ENCODE assay signal across 9 mouse cellular contexts in the genomic region with DNA sequence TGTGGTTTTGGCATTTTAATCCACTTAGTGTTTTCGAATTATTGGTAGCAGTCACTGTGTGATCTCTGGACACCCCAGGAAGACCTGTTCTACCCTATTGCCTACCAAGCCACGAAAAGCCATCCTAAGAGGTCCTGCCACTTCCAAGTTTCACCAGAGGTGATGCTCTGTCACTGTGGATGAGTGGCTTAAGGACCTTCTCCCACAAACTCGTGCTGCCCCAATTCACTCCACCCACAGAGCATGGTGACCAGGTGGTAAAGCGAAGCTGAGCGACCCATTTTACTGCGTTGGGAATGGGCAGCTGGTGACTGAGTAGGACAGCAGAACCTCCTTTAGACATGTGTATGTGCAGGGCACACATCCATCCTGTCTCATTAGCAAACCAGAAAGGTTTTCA. TPM values are rescaled to one million over a fixed set of nuclear protein-coding genes. Genes with fewer than 3 reads are reported as not detected.
DNase-seq lines count a peak whose midpoint lies in the region; ATAC-seq and TF ChIP-seq lines count a peak whose summit lies in the region.
"Had no signal": no experiment of that assay in that cellular context is flagged by ENCODE, and none has a peak within 500 bp of the region (broad histone marks: within the 10 kb centered on the region; RNA-seq: fewer than 3 reads in every experiment).

No protein-coding gene starts in this region.

- TF ChIP-seq CTCF in small intestine, adult 2 months (IDR thresholded peaks at IDR 0.05; ENCODE audit: extremely low read depth, insufficient read length, insufficient replicate concordance, low read depth, low read length) = no peak

- WGBS in hindbrain, embryonic 16.5 days = 79% methylated on average over 6 of the region's 6 CpGs
- WGBS in hindbrain, embryonic 12.5 days = 85% methylated on average over 6 of the region's 6 CpGs
- WGBS in midbrain, embryonic 10.5 days = 86% methylated on average over 6 of the region's 6 CpGs
- 79% methylated on average over 6 of the region's 6 CpGs for WGBS in midbrain, embryonic 11.5 days
- 68% methylated on average over 6 of the region's 6 CpGs for WGBS in heart, embryonic 15.5 days
- 60% methylated on average over 6 of the region's 6 CpGs for WGBS in small intestine, adult 2 months

- H3K9me3 ChIP-seq in hindbrain, embryonic 16.5 days (ENCODE audit: control insufficient read depth, low read length) = no peaks in the 10 kb centered on the region
- H3K9me3 ChIP-seq in hindbrain, embryonic 12.5 days (replicated peaks) = no peaks in the 10 kb centered on the region
- H3K9me3 ChIP-seq in midbrain, embryonic 10.5 days (replicated peaks) = no peaks in the 10 kb centered on the region
- H3K9me3 ChIP-seq in midbrain, embryonic 11.5 days (ENCODE audit: control insufficient read depth, low read length) = no peaks in the 10 kb centered on the region
- H3K9me3 ChIP-seq in heart, embryonic 15.5 days (replicated peaks) = no peaks in the 10 kb centered on the region

- no peak for DNase-seq in midbrain, embryonic 10.5 days (ENCODE audit: low spot score)
- DNase-seq in midbrain, embryonic 11.5 days (ENCODE audit: low spot score, missing footprints) = no peak
- DNase-seq in adipocyte (ENCODE audit: low spot score) = no peak
- no peak for DNase-seq in adrenal gland, postnatal 25 days

- H3K4me3 ChIP-seq in hindbrain, embryonic 16.5 days (ENCODE audit: low read length) = no peak overlapping the region
- no peak overlapping the region for H3K4me3 ChIP-seq in hindbrain, embryonic 12.5 days
- no peak overlapping the region for H3K4me3 ChIP-seq in midbrain, embryonic 10.5 days
- no peak overlapping the region for H3K4me3 ChIP-seq in midbrain, embryonic 11.5 days (ENCODE audit: low read depth, low read length)
- no peak overlapping the region for H3K4me3 ChIP-seq in heart, embryonic 15.5 days
- no peak overlapping the region for H3K4me3 ChIP-seq in small intestine, adult 2 months (ENCODE audit: low read depth, low read length)

- TF ChIP-seq POLR2A in small intestine, adult 2 months (IDR thresholded peaks at IDR 0.05; ENCODE audit: low read depth, low read length) = no peak

- no peak overlapping the region for H3K9ac ChIP-seq in hindbrain, embryonic 16.5 days (ENCODE audit: low read depth, low read length)
- no peak overlapping the region for H3K9ac ChIP-seq in hindbrain, embryonic 12.5 days
- no peak overlapping the region for H3K9ac ChIP-seq in midbrain, embryonic 11.5 days (ENCODE audit: low read length)
- no peak overlapping the region for H3K9ac ChIP-seq in heart, embryonic 15.5 days

- 0 out of 2 replicates have a peak, but pooled peaks have one; percentile 28 for ATAC-seq in hindbrain, embryonic 16.5 days
- ATAC-seq in hindbrain, embryonic 12.5 days (ENCODE audit: low FRiP score) = no peak
- no peak for ATAC-seq in midbrain, embryonic 11.5 days (ENCODE audit: low FRiP score)
- no peak for ATAC-seq in heart, embryonic 15.5 days (replicated peaks; ENCODE audit: insufficient number of reproducible peaks, insufficient read depth, low FRiP score, low read depth)

- H3K4me2 ChIP-seq in hindbrain, embryonic 16.5 days (ENCODE audit: low read length) = no peak overlapping the region
- H3K4me2 ChIP-seq in hindbrain, embryonic 12.5 days (replicated peaks) = no peak overlapping the region
- H3K4me2 ChIP-seq in midbrain, embryonic 11.5 days = no peak overlapping the region
- H3K4me2 ChIP-seq in heart, embryonic 15.5 days = no peak overlapping the region

- H3K27ac ChIP-seq in hindbrain, embryonic 16.5 days (ENCODE audit: low read depth, low read length) = no peak overlapping the region
- H3K27ac ChIP-seq in hindbrain, embryonic 12.5 days = no peak overlapping the region
- peak overlapping the region; percentile 52; the same call in 1 of the 2 replicates for H3K27ac ChIP-seq in midbrain, embryonic 10.5 days (replicated peaks)
- H3K27ac ChIP-seq in midbrain, embryonic 11.5 days (ENCODE audit: low read depth, low read length) = no peak overlapping the region
- peak overlapping the region; percentile 24; the same call in 1 of the 2 replicates for H3K27ac ChIP-seq in heart, embryonic 15.5 days
- peak overlapping the region; percentile 57 for H3K27ac ChIP-seq in small intestine, adult 2 months (ENCODE audit: insufficient read depth, low read depth, low read length)

- peaks cover 9% of the 10 kb centered on the region for H3K4me1 ChIP-seq in hindbrain, embryonic 16.5 days (ENCODE audit: control insufficient read depth, insufficient read depth, low read depth, low read length)
- H3K4me1 ChIP-seq in hindbrain, embryonic 12.5 days = peaks cover 27% of the 10 kb centered on the region
- H3K4me1 ChIP-seq in midbrain, embryonic 10.5 days = peaks cover 37% of the 10 kb centered on the region
- peaks cover 5% of the 10 kb centered on the region; the same call in 1 of the 2 replicates for H3K4me1 ChIP-seq in midbrain, embryonic 11.5 days (ENCODE audit: control insufficient read depth, insufficient read depth, low read length)
- peaks cover 50% of the 10 kb centered on the region for H3K4me1 ChIP-seq in heart, embryonic 15.5 days (replicated peaks)
- peaks cover 20% of the 10 kb centered on the region for H3K4me1 ChIP-seq in small intestine, adult 2 months (ENCODE audit: control insufficient read depth, insufficient read depth, insufficient read length, low read length)

- H3K36me3 ChIP-seq in hindbrain, embryonic 16.5 days (ENCODE audit: control insufficient read depth, insufficient read depth, low read length) = peaks cover 14% of the 10 kb centered on the region; the same call in 1 of the 2 replicates
- peaks cover 25% of the 10 kb centered on the region for H3K36me3 ChIP-seq in hindbrain, embryonic 12.5 days
- peaks cover 40% of the 10 kb centered on the region for H3K36me3 ChIP-seq in midbrain, embryonic 10.5 days
- peaks cover 14% of the 10 kb centered on the region for H3K36me3 ChIP-seq in midbrain, embryonic 11.5 days (ENCODE audit: control insufficient read depth, insufficient read depth, low read length)
- peaks cover 24% of the 10 kb centered on the region for H3K36me3 ChIP-seq in heart, embryonic 15.5 days
- H3K36me3 ChIP-seq in small intestine, adult 2 months (ENCODE audit: control insufficient read depth, insufficient read depth, low read length) = peaks cover 18% of the 10 kb centered on the region

- no peaks in the 10 kb centered on the region for H3K27me3 ChIP-seq in hindbrain, embryonic 16.5 days (replicated peaks; ENCODE audit: control insufficient read depth, insufficient read depth, low read length)
- H3K27me3 ChIP-seq in hindbrain, embryonic 12.5 days = no peaks in the 10 kb centered on the region
- no peaks in the 10 kb centered on the region for H3K27me3 ChIP-seq in midbrain, embryonic 10.5 days (ENCODE audit: low read depth, poor library complexity, severe bottlenecking)
- no peaks in the 10 kb centered on the region for H3K27me3 ChIP-seq in midbrain, embryonic 11.5 days (ENCODE audit: control insufficient read depth, insufficient read depth, low read length)
- no peaks in the 10 kb centered on the region for H3K27me3 ChIP-seq in heart, embryonic 15.5 days
- H3K27me3 ChIP-seq in small intestine, adult 2 months (ENCODE audit: control insufficient read depth, insufficient read depth, low read length) = no peaks in the 10 kb centered on the region
- H3K27me3 ChIP-seq: Patski had no signal

RNA-seq across cellular contexts. Expression of gene Rbm20, which starts 27.7 kb away (rescaled TPM):
- polyA plus RNA-seq in hindbrain, embryonic 16.5 days (2015; fragmentation: Nextera tagmentation; extraction: Ambion mirVana) = 0.86 and 0.88 TPM in 2 replicates
- 1.5 and 1.9 TPM in 2 replicates for polyA plus RNA-seq in hindbrain, embryonic 12.5 days (2016; fragmentation: Nextera tagmentation; extraction: Ambion mirVana)
- 0.52 and 0.75 TPM in 2 replicates for polyA plus RNA-seq in midbrain, embryonic 10.5 days (2016; fragmentation: Nextera tagmentation; extraction: Ambion mirVana)
- 0.73 and 1.0 TPM in 2 replicates for polyA plus RNA-seq in midbrain, embryonic 11.5 days (2014; fragmentation: Nextera tagmentation; extraction: Ambion mirVana)
- 39.9 and 44.4 TPM in 2 replicates for polyA plus RNA-seq in heart, embryonic 15.5 days (2015; fragmentation: Nextera tagmentation; extraction: Ambion mirVana)
- 0.15 and 0.16 TPM in 2 replicates for polyA plus RNA-seq in small intestine, adult 2 months (2012; rRNA removed)
- 2.2 and 2.6 TPM in 2 replicates for total RNA-seq in adrenal gland, postnatal 25 days (2021)

RNA-seq across cellular contexts. Expression of gene Smc3, which starts 49.2 kb away (rescaled TPM):
- 49.9 and 50.0 TPM in 2 replicates for polyA plus RNA-seq in hindbrain, embryonic 16.5 days (2015; fragmentation: Nextera tagmentation; extraction: Ambion mirVana)
- polyA plus RNA-seq in hindbrain, embryonic 12.5 days (2016; fragmentation: Nextera tagmentation; extraction: Ambion mirVana) = 78.1 and 82.3 TPM in 2 replicates
- polyA plus RNA-seq in midbrain, embryonic 10.5 days (2016; fragmentation: Nextera tagmentation; extraction: Ambion mirVana) = 74.3 and 76.9 TPM in 2 replicates
- 95.1 and 102 TPM in 2 replicates for polyA plus RNA-seq in midbrain, embryonic 11.5 days (2014; fragmentation: Nextera tagmentation; extraction: Ambion mirVana)
- 37.9 and 38.9 TPM in 2 replicates for polyA plus RNA-seq in heart, embryonic 15.5 days (2015; fragmentation: Nextera tagmentation; extraction: Ambion mirVana)
- 0.43 and 1.4 TPM in 2 replicates for polyA plus RNA-seq in small intestine, adult 2 months (2012; rRNA removed)
- total RNA-seq in adrenal gland, postnatal 25 days (2021) = 39.2 and 43.3 TPM in 2 replicates

Comparison
In these comparisons a context has a peak if more than half of its experiments do, and no peak if none do; other contexts are left out.
1. H3K27ac ChIP-seq: peak in midbrain, embryonic 10.5 days (single experiment), heart, embryonic 15.5 days (single experiment) and small intestine, adult 2 months (single experiment); none in hindbrain, embryonic 16.5 days (single experiment), hindbrain, embryonic 12.5 days (single experiment) and midbrain, embryonic 11.5 days (single experiment).
2. RNA of gene Rbm20, which starts 27.7 kb away (polyA plus RNA-seq): 39.9 to 44.4 TPM in heart, embryonic 15.5 days; 1.5 to 1.9 TPM in hindbrain, embryonic 12.5 days, 0.73 to 1.0 TPM in midbrain, embryonic 11.5 days, 0.86 to 0.88 TPM in hindbrain, embryonic 16.5 days, 0.52 to 0.75 TPM in midbrain, embryonic 10.5 days and 0.15 to 0.16 TPM in small intestine, adult 2 months; every median in the first group is over 10 times any median in the second.
3. RNA of gene Smc3, which starts 49.2 kb away (polyA plus RNA-seq): 95.1 to 102 TPM in midbrain, embryonic 11.5 days, 78.1 to 82.3 TPM in hindbrain, embryonic 12.5 days, 74.3 to 76.9 TPM in midbrain, embryonic 10.5 days, 49.9 to 50.0 TPM in hindbrain, embryonic 16.5 days and 37.9 to 38.9 TPM in heart, embryonic 15.5 days; 0.43 to 1.4 TPM in small intestine, adult 2 months; every median in the first group is over 10 times any median in the second.